Mouse (Mus musculus): Measurements from ENCODE around the gene Lrp2. TPM values are rescaled to one million over a fixed set of nuclear protein-coding genes. Genes with fewer than 3 reads are reported as not detected.
A peak's percentile ranks its signal among the peaks of the same experiment; 100 is the strongest.
"Not testable (repeated sequence)": the region's sequence is repeated elsewhere in the genome, so short reads cannot be mapped to it uniquely, and the experiment has no call there.

The Lrp2 gene
- polyA plus RNA-seq, 1 experiment from 2014 or later: 1.6 TPM

GRCm38 (mm10) chr2:69586821-69587728 is 1.2 kb upstream of the Lrp2 start:
- peak overlapping the region; percentile 58 for H3K4me2 ChIP-seq (ENCODE audit: low read depth)
- no peak for ATAC-seq (ENCODE audit: insufficient read depth, low FRiP score, low TSS enrichment)
- H3K4me3 ChIP-seq (ENCODE audit: low read depth, low read length): peak overlapping the region; percentile 20
- H3K36me3 ChIP-seq (ENCODE audit: control insufficient read depth, insufficient read depth, low read length): no peaks in the 10 kb centered on the region
- H3K27ac ChIP-seq (ENCODE audit: low read depth, low read length): no peak overlapping the region
- no peak overlapping the region for H3K9ac ChIP-seq (ENCODE audit: low read length)
- 1% methylated on average over 26 of the region's 26 CpGs for WGBS
- H3K9me3 ChIP-seq (ENCODE audit: control insufficient read depth, low read length): no peaks in the 10 kb centered on the region
- H3K4me1 ChIP-seq (ENCODE audit: control insufficient read depth, insufficient read depth, low read length): peaks cover 21% of the 10 kb centered on the region
- peak; percentile 26 for DNase-seq (ENCODE audit: low spot score)
- H3K27me3 ChIP-seq (ENCODE audit: control insufficient read depth, insufficient read depth, low read length): peaks cover 24% of the 10 kb centered on the region

- Histone ChIP-seq H3K9ac (ENCODE audit: low read length) (peak overlapping the region; percentile 57), H3K4me1 (ENCODE audit: control insufficient read depth, insufficient read depth, low read length) (peaks cover 21% of the 10 kb centered on the region), H3K27me3 (ENCODE audit: control insufficient read depth, insufficient read depth, low read length) (peaks cover 24% of the 10 kb centered on the region), H3K4me3 (ENCODE audit: low read depth, low read length) (peak overlapping the region; percentile 69), H3K9me3 (ENCODE audit: control insufficient read depth, low read length) (no peaks in the 10 kb centered on the region), H3K36me3 (ENCODE audit: control insufficient read depth, insufficient read depth, low read length) (no peaks in the 10 kb centered on the region), H3K27ac (ENCODE audit: low read depth, low read length) (0 out of 2 replicates have a peak overlapping the region, but pooled peaks have one; percentile 20), H3K4me2 (ENCODE audit: low read depth) (peak overlapping the region; percentile 98)
- DNase-seq (ENCODE audit: low spot score) (peak; percentile 54), ATAC-seq (ENCODE audit: insufficient read depth, low FRiP score, low TSS enrichment) (peak; percentile 39)
- under 1% methylated on average over 61 of the region's 61 CpGs for WGBS
Observed at GRCm38 (mm10) chr2:69585191-69585885, 527 bp downstream of the Lrp2 start.

- Histone ChIP-seq H3K4me2 (ENCODE audit: low read depth) (peak overlapping the region; percentile 98), H3K4me1 (ENCODE audit: control insufficient read depth, insufficient read depth, low read length) (peaks cover 21% of the 10 kb centered on the region), H3K27me3 (ENCODE audit: control insufficient read depth, insufficient read depth, low read length) (peaks cover 24% of the 10 kb centered on the region), H3K9me3 (ENCODE audit: control insufficient read depth, low read length) (no peaks in the 10 kb centered on the region), H3K4me3 (ENCODE audit: low read depth, low read length) (peak overlapping the region; percentile 69), H3K36me3 (ENCODE audit: control insufficient read depth, insufficient read depth, low read length) (no peaks in the 10 kb centered on the region), H3K9ac (ENCODE audit: low read length) (no peak overlapping the region), H3K27ac (ENCODE audit: low read depth, low read length) (no peak overlapping the region)
- no peak for ATAC-seq (ENCODE audit: insufficient read depth, low FRiP score, low TSS enrichment)
- 3% methylated on average over 20 of the region's 20 CpGs for WGBS
- peak; percentile 32 for DNase-seq (ENCODE audit: low spot score)
Observed at GRCm38 (mm10) chr2:69584117-69584933, 1.5 kb downstream of the Lrp2 start.

- no peak overlapping the region for H3K27ac ChIP-seq (ENCODE audit: low read depth, low read length)
- peaks cover 17% of the 10 kb centered on the region for H3K4me1 ChIP-seq (ENCODE audit: control insufficient read depth, insufficient read depth, low read length)
- DNase-seq (ENCODE audit: low spot score) (no peak), ATAC-seq (ENCODE audit: insufficient read depth, low FRiP score, low TSS enrichment) (no peak)
- H3K4me3 ChIP-seq (ENCODE audit: low read depth, low read length): no peak overlapping the region
- H3K4me2 ChIP-seq (ENCODE audit: low read depth): no peak overlapping the region
- no peaks in the 10 kb centered on the region for H3K36me3 ChIP-seq (ENCODE audit: control insufficient read depth, insufficient read depth, low read length)
- peaks cover 22% of the 10 kb centered on the region for H3K27me3 ChIP-seq (ENCODE audit: control insufficient read depth, insufficient read depth, low read length)
- WGBS: 34% methylated on average over 7 of the region's 7 CpGs
- H3K9me3 ChIP-seq (ENCODE audit: control insufficient read depth, low read length): no peaks in the 10 kb centered on the region
- no peak overlapping the region for H3K9ac ChIP-seq (ENCODE audit: low read length)
Observed at GRCm38 (mm10) chr2:69582861-69583260, 3.0 kb downstream of the Lrp2 start.

- H3K36me3 ChIP-seq (ENCODE audit: control insufficient read depth, insufficient read depth, low read length); H3K9ac ChIP-seq (ENCODE audit: low read length); ATAC-seq (ENCODE audit: insufficient read depth, low FRiP score, low TSS enrichment); H3K4me1 ChIP-seq (ENCODE audit: control insufficient read depth, insufficient read depth, low read length); DNase-seq (ENCODE audit: low spot score); H3K27ac ChIP-seq (ENCODE audit: low read depth, low read length); H3K4me2 ChIP-seq (ENCODE audit: low read depth); H3K9me3 ChIP-seq (ENCODE audit: control insufficient read depth, low read length); H3K4me3 ChIP-seq (ENCODE audit: low read depth, low read length): not testable (repeated sequence)
- peaks cover 15% of the 10 kb centered on the region for H3K27me3 ChIP-seq (ENCODE audit: control insufficient read depth, insufficient read depth, low read length)
- WGBS: 93% methylated on average over 4 of the region's 4 CpGs
Observed at GRCm38 (mm10) chr2:69582068-69582467, 3.8 kb downstream of the Lrp2 start.

GRCm38 (mm10) chr2:69580091-69580490 is 5.8 kb downstream of the Lrp2 start:
- Histone ChIP-seq H3K4me1 (ENCODE audit: control insufficient read depth, insufficient read depth, low read length) (peaks cover under 1% of the 10 kb centered on the region; the same call in 1 of the 2 replicates), H3K36me3 (ENCODE audit: control insufficient read depth, insufficient read depth, low read length) (no peaks in the 10 kb centered on the region), H3K27me3 (ENCODE audit: control insufficient read depth, insufficient read depth, low read length) (peaks cover under 1% of the 10 kb centered on the region), H3K4me3 (ENCODE audit: low read depth, low read length) (no peak overlapping the region), H3K9ac (ENCODE audit: low read length) (no peak overlapping the region), H3K27ac (ENCODE audit: low read depth, low read length) (no peak overlapping the region), H3K4me2 (ENCODE audit: low read depth) (no peak overlapping the region), H3K9me3 (ENCODE audit: control insufficient read depth, low read length) (no peaks in the 10 kb centered on the region)
- no peak for ATAC-seq (ENCODE audit: insufficient read depth, low FRiP score, low TSS enrichment)
- 86% methylated on average over 2 of the region's 2 CpGs for WGBS
- no peak for DNase-seq (ENCODE audit: low spot score)

- no peaks in the 10 kb centered on the region for H3K4me1 ChIP-seq (ENCODE audit: control insufficient read depth, insufficient read depth, low read length)
- ATAC-seq (ENCODE audit: insufficient read depth, low FRiP score, low TSS enrichment) (no peak), DNase-seq (ENCODE audit: low spot score) (no peak)
- H3K36me3 ChIP-seq (ENCODE audit: control insufficient read depth, insufficient read depth, low read length): no peaks in the 10 kb centered on the region
- H3K4me3 ChIP-seq (ENCODE audit: low read depth, low read length): no peak overlapping the region
- no peaks in the 10 kb centered on the region for H3K27me3 ChIP-seq (ENCODE audit: control insufficient read depth, insufficient read depth, low read length)
- no peak overlapping the region for H3K27ac ChIP-seq (ENCODE audit: low read depth, low read length)
- H3K9me3 ChIP-seq (ENCODE audit: control insufficient read depth, low read length): no peaks in the 10 kb centered on the region
- 88% methylated on average over 8 of the region's 8 CpGs for WGBS
- H3K4me2 ChIP-seq (ENCODE audit: low read depth): no peak overlapping the region
- no peak overlapping the region for H3K9ac ChIP-seq (ENCODE audit: low read length)
Observed at GRCm38 (mm10) chr2:69578206-69578605, 7.7 kb downstream of the Lrp2 start.

GRCm38 (mm10) chr2:69576531-69576930 is 9.3 kb downstream of the Lrp2 start:
- no peak overlapping the region for H3K4me3 ChIP-seq (ENCODE audit: low read depth, low read length)
- WGBS: 100% methylated on average over 1 of the region's 1 CpGs

More at GRCm38 (mm10) chr2:69576531-69576930, 9.3 kb downstream of the Lrp2 start:
- DNase-seq (ENCODE audit: low spot score): no peak
- Histone ChIP-seq H3K9me3 (ENCODE audit: control insufficient read depth, low read length) (no peaks in the 10 kb centered on the region), H3K4me1 (ENCODE audit: control insufficient read depth, insufficient read depth, low read length) (no peaks in the 10 kb centered on the region), H3K36me3 (ENCODE audit: control insufficient read depth, insufficient read depth, low read length) (no peaks in the 10 kb centered on the region), H3K27me3 (ENCODE audit: control insufficient read depth, insufficient read depth, low read length) (no peaks in the 10 kb centered on the region), H3K9ac (ENCODE audit: low read length) (no peak overlapping the region), H3K27ac (ENCODE audit: low read depth, low read length) (no peak overlapping the region), H3K4me2 (ENCODE audit: low read depth) (no peak overlapping the region)
- no peak for ATAC-seq (ENCODE audit: insufficient read depth, low FRiP score, low TSS enrichment)

All from neural tube, embryonic 11.5 days (tissue).